Mouse (Mus musculus): Measurements from ENCODE around the gene Eid2b. TPM values are rescaled to one million over a fixed set of nuclear protein-coding genes. Genes with fewer than 3 reads are reported as not detected.

The Eid2b gene
- polyA plus RNA-seq, 1 experiment from 2014 or later, result 11.7 TPM

GRCm38 (mm10) chr7:28321974-28322720 is 44.6 kb downstream of the Eid2b start:
- no peak for TF ChIP-seq CTCF (IDR thresholded peaks at IDR 0.05)
- ChIA-PET POLR2A (interaction anchor here (1.5 kb wide), 1 partner anchor 11 kb away, joined by 3 read pairs; no protein-coding TSS in a partner anchor), CTCF (interaction anchor here (1.7 to 2.1 kb wide), 2 partner anchors 17 to 23 kb away, joined by 7 read pairs; partner anchors contain the start of gene Supt5)
- H3K27me3 ChIP-seq, result no peaks in the 10 kb centered on the region
- in situ Hi-C loops (cut with MboI; ENCODE audit: low pct_unique_long_range_greater_than_20kb), result no loop called here
- no peak for DNase-seq (ENCODE audit: low read depth, low spot score)
- ATAC-seq, result no peak

- no peaks in the 10 kb centered on the region for H3K27me3 ChIP-seq
- TF ChIP-seq CTCF (IDR thresholded peaks at IDR 0.05), result no peak
- in situ Hi-C loops (cut with MboI; ENCODE audit: low pct_unique_long_range_greater_than_20kb), result no loop called here
- DNase-seq (ENCODE audit: low read depth, low spot score) (no peak), ATAC-seq (no peak)
- POLR2A ChIA-PET, result no interaction called here
- CTCF ChIA-PET, result interaction anchor here (1.5 kb wide), 1 partner anchor 14 kb away, joined by 4 read pairs; no protein-coding TSS in a partner anchor
Measured at GRCm38 (mm10) chr7:28325293-28325692, 47.8 kb downstream of the Eid2b start.

GRCm38 (mm10) chr7:28326457-28326856 is 48.9 kb downstream of the Eid2b start:
- ATAC-seq (no peak), DNase-seq (ENCODE audit: low read depth, low spot score) (no peak)
- TF ChIP-seq CTCF (IDR thresholded peaks at IDR 0.05), result no peak
- no peaks in the 10 kb centered on the region for H3K27me3 ChIP-seq
- ChIA-PET POLR2A (no interaction called here), CTCF (interaction anchor here (0.7 to 1.5 kb wide), 5 partner anchors 9 to 18 kb away, joined by 3 to 7 read pairs (median 6); no protein-coding TSS in a partner anchor)
- in situ Hi-C loops (cut with MboI; ENCODE audit: low pct_unique_long_range_greater_than_20kb), result no loop called here

GRCm38 (mm10) chr7:28328260-28328659 is 50.7 kb downstream of the Eid2b start:
- ChIA-PET POLR2A (no interaction called here), CTCF (interaction anchor here (1.0 kb wide), 1 partner anchor 17 kb away, joined by 4 read pairs; no protein-coding TSS in a partner anchor)
- H3K27me3 ChIP-seq, result no peaks in the 10 kb centered on the region
- TF ChIP-seq CTCF (IDR thresholded peaks at IDR 0.05), result no peak
- DNase-seq (ENCODE audit: low read depth, low spot score) (no peak), ATAC-seq (no peak)
- in situ Hi-C loops (cut with MboI; ENCODE audit: low pct_unique_long_range_greater_than_20kb), result no loop called here

Other genes starting within 250 kb of the Eid2b start
- gene Psmc4, start 227.6 kb upstream of the Eid2b start, polyA plus RNA-seq (2021), result 176 TPM
- 1.6 TPM for gene Fcgbp, start 206.5 kb upstream of the Eid2b start, polyA plus RNA-seq (2021)
- gene 9530053A07Rik, start 148.3 kb upstream of the Eid2b start, polyA plus RNA-seq (2021), result 0.77 TPM
- 134 TPM for gene Fbl, start 108.0 kb upstream of the Eid2b start, polyA plus RNA-seq (2021)
- 26.5 TPM for gene Dyrk1b, start 98.3 kb upstream of the Eid2b start, polyA plus RNA-seq (2021)
- gene Eid2, start 9.9 kb upstream of the Eid2b start, polyA plus RNA-seq (2021), result 25.4 TPM
- gene Selenov, start 13.4 kb downstream of the Eid2b start, polyA plus RNA-seq (2021), result not detected
- 0.35 TPM for gene Dll3, start 24.5 kb downstream of the Eid2b start, polyA plus RNA-seq (2021)
- 61.7 TPM for gene Timm50, start 34.3 kb downstream of the Eid2b start, polyA plus RNA-seq (2021)
- gene Supt5, start 61.0 kb downstream of the Eid2b start, polyA plus RNA-seq (2021), result 127 TPM
- 713 TPM for gene Rps16, start 72.9 kb downstream of the Eid2b start, polyA plus RNA-seq (2021)
- gene Plekhg2, start 94.9 kb downstream of the Eid2b start, polyA plus RNA-seq (2021), result 45.3 TPM
- gene Zfp36, start 102.5 kb downstream of the Eid2b start, polyA plus RNA-seq (2021), result 90.4 TPM
- gene Med29, start 115.0 kb downstream of the Eid2b start, polyA plus RNA-seq (2021), result 32.4 TPM
- gene Paf1, start 115.2 kb downstream of the Eid2b start, polyA plus RNA-seq (2021), result 104 TPM
- 0.58 TPM for gene Gmfg, start 159.7 kb downstream of the Eid2b start, polyA plus RNA-seq (2021)
- gene Lrfn1, start 174.2 kb downstream of the Eid2b start, polyA plus RNA-seq (2021), result 2.6 TPM
- not detected for gene Ifnl2, start 232.7 kb downstream of the Eid2b start, polyA plus RNA-seq (2021)
- gene Ifnl3, start 245.1 kb downstream of the Eid2b start, polyA plus RNA-seq (2021), result not detected